Comparison of ENCODE assay signal across 8 mouse cellular contexts in the genomic region with DNA sequence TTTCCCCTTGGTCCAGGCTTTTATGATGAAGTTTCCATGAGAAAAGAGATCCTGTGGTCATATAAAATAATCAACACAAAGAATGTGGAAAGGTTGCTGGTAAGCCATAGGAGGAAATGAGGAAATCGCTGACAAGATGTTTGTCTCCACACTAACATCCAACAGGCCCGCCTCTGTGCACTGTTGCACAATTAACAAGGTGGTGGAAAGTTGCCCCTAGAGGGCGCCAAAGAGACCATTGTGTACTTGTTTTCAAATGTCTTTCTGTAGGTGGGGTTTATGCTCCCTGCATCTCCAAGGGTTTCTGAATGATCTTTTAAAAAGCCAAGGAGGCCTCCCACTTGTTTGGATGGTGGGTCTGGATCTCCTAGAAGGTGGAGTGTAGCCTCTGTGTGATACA.
DNase-seq lines count a peak whose midpoint lies in the region; ATAC-seq lines count a peak whose summit lies in the region.

No protein-coding gene starts in this region.

- ATAC-seq in frontal cortex, adult (ENCODE audit: low TSS enrichment) = no peak
- peak; percentile 99 for ATAC-seq in granulocyte monocyte progenitor cell, adult 5-6 weeks (replicated peaks; ENCODE audit: poor library complexity, severe bottlenecking)

- DNase-seq in frontal cortex, postnatal 25 days (ENCODE audit: low spot score in 2 of 2) = peak; percentile 5 to 10
- peak; percentile 55 for DNase-seq in right cerebral cortex, postnatal 14 days
- no peak for DNase-seq in right cerebral cortex, postnatal 36 days (ENCODE audit: low spot score in 2 of 2)
- DNase-seq in brain, adult 2 months (ENCODE audit: low read depth, low spot score) = peak; percentile 20
- DNase-seq in lung, adult 18-20 months = peak; percentile 54 to 63
- DNase-seq in testis, postnatal 10 days (ENCODE audit: low spot score) = peak; percentile 76

Comparison
In these comparisons a context has a peak if more than half of its experiments do, and no peak if none do; other contexts are left out.
1. DNase-seq: peak in frontal cortex, postnatal 25 days (2 of 2), right cerebral cortex, postnatal 14 days (single experiment), brain, adult 2 months (single experiment), lung, adult 18-20 months (2 of 2) and testis, postnatal 10 days (single experiment); none in right cerebral cortex, postnatal 36 days (0 of 2).